Mouse (Mus musculus): ENCODE data around the gene Gm21987. TPM values are rescaled to one million over a fixed set of nuclear protein-coding genes. Genes with fewer than 3 reads are reported as not detected.

Gene Gm21987
- polyA plus RNA-seq, 1 experiment from 2014 or later: 0.53 TPM

- H3K27ac ChIP-seq: no peak overlapping the region
- H3K4me3 ChIP-seq (replicated peaks): no peak overlapping the region
- WGBS: 85% methylated on average over 10 of the region's 10 CpGs
- H3K36me3 ChIP-seq: no peaks in the 10 kb centered on the region
- 0 out of 2 replicates have a peak overlapping the region, but pooled peaks have one; percentile 15 for H3K4me2 ChIP-seq (replicated peaks)
- no peaks in the 10 kb centered on the region for H3K9me3 ChIP-seq
- H3K4me1 ChIP-seq (replicated peaks): peaks cover 10% of the 10 kb centered on the region; the same call in 1 of the 2 replicates
- ATAC-seq: no peak
- H3K9ac ChIP-seq: no peak overlapping the region
- no peaks in the 10 kb centered on the region for H3K27me3 ChIP-seq (replicated peaks)
Observed at GRCm38 (mm10) chr16:38365390-38365789, 18.6 kb downstream of the Gm21987 start.

DNA sequence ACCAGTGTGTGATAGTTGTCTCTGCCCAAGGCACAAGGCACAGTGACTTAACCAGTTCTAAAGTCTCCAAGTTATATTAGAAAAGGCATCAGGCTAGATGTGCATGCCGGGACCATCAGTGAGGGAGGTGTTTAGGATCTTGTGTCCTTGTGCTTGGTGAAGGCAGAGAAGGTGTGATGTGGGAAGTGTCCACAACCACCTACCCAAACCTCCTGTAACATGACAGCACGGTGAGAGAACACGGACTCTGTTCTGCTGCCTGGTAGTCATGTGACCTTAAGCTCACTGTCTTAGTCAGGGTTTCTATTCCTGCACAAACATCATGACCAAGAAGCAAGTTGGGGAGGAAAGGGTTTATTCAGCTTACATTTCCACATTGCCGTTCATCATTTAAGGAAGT lies 19.4 kb downstream of the Gm21987 start:
- no peaks in the 10 kb centered on the region for H3K36me3 ChIP-seq
- H3K4me3 ChIP-seq (replicated peaks): no peak overlapping the region
- no peaks in the 10 kb centered on the region for H3K9me3 ChIP-seq
- ATAC-seq: no peak
- H3K27me3 ChIP-seq (replicated peaks): no peaks in the 10 kb centered on the region
- no peak overlapping the region for H3K4me2 ChIP-seq (replicated peaks)
- H3K27ac ChIP-seq: no peak overlapping the region
- H3K9ac ChIP-seq: no peak overlapping the region
- H3K4me1 ChIP-seq (replicated peaks): peaks cover 10% of the 10 kb centered on the region; the same call in 1 of the 2 replicates
- WGBS: 81% methylated on average over 4 of the region's 4 CpGs

GRCm38 (mm10) chr16:38368336-38368735 lies 21.5 kb downstream of the Gm21987 start:
- Histone ChIP-seq H3K9me3 (no peaks in the 10 kb centered on the region), H3K4me3 (replicated peaks) (no peak overlapping the region), H3K9ac (no peak overlapping the region), H3K4me1 (replicated peaks) (no peaks in the 10 kb centered on the region), H3K4me2 (replicated peaks) (no peak overlapping the region), H3K36me3 (no peaks in the 10 kb centered on the region), H3K27me3 (replicated peaks) (no peaks in the 10 kb centered on the region), H3K27ac (no peak overlapping the region)
- 56% methylated on average over 10 of the region's 10 CpGs for WGBS
- no peak for ATAC-seq

DNA sequence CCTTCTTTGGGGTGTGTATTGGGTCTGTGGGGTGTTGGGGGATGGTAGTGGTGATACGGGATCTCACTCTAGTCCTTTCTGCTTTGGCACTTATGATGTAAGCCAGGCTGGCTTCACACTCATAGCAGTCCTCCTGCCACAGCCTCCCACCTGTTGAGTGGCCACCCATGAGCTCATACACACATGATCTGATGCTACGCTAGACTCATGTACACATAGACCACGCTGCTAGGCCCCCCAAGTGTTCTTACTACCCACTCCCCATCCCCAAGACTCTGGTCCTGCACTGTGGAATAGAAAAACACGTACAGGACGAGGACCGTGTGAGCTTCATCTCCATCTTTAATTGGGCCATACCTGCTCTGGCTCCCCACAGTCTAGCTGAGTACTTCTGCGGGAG lies 22.2 kb downstream of the Gm21987 start:
- WGBS: 85% methylated on average over 7 of the region's 7 CpGs
- Histone ChIP-seq H3K36me3 (no peaks in the 10 kb centered on the region), H3K4me3 (replicated peaks) (no peak overlapping the region), H3K27ac (no peak overlapping the region), H3K4me1 (replicated peaks) (no peaks in the 10 kb centered on the region), H3K9me3 (no peaks in the 10 kb centered on the region), H3K9ac (no peak overlapping the region), H3K4me2 (replicated peaks) (no peak overlapping the region), H3K27me3 (replicated peaks) (no peaks in the 10 kb centered on the region)
- no peak for ATAC-seq

GRCm38 (mm10) chr16:38369431-38369830 lies 22.6 kb downstream of the Gm21987 start:
- Histone ChIP-seq H3K27me3 (replicated peaks) (no peaks in the 10 kb centered on the region), H3K36me3 (no peaks in the 10 kb centered on the region), H3K4me3 (replicated peaks) (no peak overlapping the region), H3K4me1 (replicated peaks) (no peaks in the 10 kb centered on the region), H3K9me3 (no peaks in the 10 kb centered on the region), H3K9ac (no peak overlapping the region), H3K4me2 (replicated peaks) (no peak overlapping the region), H3K27ac (no peak overlapping the region)
- no peak for ATAC-seq
- WGBS: 87% methylated on average over 8 of the region's 8 CpGs

DNA sequence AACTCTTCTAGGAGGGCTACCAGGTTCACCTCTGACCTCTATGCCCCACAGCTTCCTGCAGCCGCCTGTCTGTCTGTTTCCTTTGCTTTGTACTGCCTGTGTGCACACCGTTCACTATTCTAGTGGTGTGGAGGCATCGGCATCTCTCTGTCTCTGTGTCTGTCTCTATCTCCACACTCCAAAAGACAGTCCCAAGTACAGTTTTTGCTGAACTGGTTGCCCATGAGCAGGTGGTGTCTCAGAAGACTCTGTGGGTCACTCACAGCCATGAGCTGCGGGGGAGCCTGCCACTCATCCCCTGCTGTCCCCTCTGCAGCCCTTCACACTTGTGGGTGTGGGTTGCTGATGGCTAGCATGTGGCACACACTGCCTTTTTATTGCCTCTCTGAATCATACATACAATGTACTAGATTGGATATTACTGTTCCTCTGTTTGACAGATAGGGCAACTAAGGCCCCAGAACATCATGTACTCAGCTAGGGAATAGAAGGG lies 23.2 kb downstream of the Gm21987 start:
- no peak overlapping the region for H3K27ac ChIP-seq
- H3K9ac ChIP-seq: no peak overlapping the region
- H3K4me2 ChIP-seq (replicated peaks): no peak overlapping the region
- WGBS: 78% methylated on average over 4 of the region's 4 CpGs
- H3K4me3 ChIP-seq (replicated peaks): no peak overlapping the region
- no peaks in the 10 kb centered on the region for H3K36me3 ChIP-seq
- ATAC-seq: no peak
- no peaks in the 10 kb centered on the region for H3K27me3 ChIP-seq (replicated peaks)
- no peaks in the 10 kb centered on the region for H3K4me1 ChIP-seq (replicated peaks)
- no peaks in the 10 kb centered on the region for H3K9me3 ChIP-seq

DNA sequence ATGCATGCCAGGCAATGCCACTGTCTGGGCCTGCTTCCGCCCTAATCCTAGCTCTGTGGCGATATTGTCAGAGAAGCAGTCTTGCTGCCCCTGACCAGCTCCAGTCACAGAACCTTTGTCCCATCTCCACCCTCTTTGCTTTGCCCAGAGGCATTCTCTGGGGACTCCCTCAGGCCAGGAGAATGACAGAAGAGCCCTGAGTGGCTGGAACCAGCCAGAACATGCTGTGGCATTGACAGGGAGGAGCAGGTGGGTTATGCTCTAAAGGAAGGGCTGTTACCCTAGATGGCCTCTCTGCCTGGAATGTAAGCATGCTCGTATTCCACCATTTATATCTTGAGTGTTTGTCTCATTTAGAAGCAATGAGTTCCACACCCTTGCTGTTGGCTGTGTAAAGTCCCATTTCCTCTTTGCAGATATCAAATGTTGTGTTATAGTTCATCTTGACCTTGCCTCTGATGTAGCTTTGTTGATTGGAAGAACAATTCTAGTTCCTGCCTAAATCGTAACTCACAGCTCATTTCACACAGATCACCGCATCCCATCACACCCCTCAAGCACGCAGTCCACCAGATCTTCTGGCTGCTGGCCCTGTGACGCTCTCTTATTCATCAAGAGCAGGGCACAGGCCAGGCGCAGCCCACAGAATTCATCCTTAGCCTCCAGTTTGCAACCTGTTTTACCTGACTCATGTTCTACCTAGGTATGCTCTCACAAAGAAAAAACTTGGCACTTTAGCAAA lies 24.0 kb downstream of the Gm21987 start:
- H3K9me3 ChIP-seq: no peaks in the 10 kb centered on the region
- H3K4me3 ChIP-seq (replicated peaks): no peak overlapping the region
- H3K27me3 ChIP-seq (replicated peaks): no peaks in the 10 kb centered on the region
- H3K9ac ChIP-seq: no peak overlapping the region
- no peak for ATAC-seq
- no peak overlapping the region for H3K27ac ChIP-seq
- H3K4me1 ChIP-seq (replicated peaks): no peaks in the 10 kb centered on the region
- H3K4me2 ChIP-seq (replicated peaks): no peak overlapping the region
- WGBS: 79% methylated on average over 8 of the region's 8 CpGs
- no peaks in the 10 kb centered on the region for H3K36me3 ChIP-seq

- Histone ChIP-seq H3K4me1 (replicated peaks) (0 out of 2 replicates have a peak, but pooled peaks cover 4% of the 10 kb centered on the region), H3K9ac (no peak overlapping the region), H3K27ac (no peak overlapping the region), H3K4me2 (replicated peaks) (no peak overlapping the region), H3K36me3 (no peaks in the 10 kb centered on the region), H3K9me3 (no peaks in the 10 kb centered on the region), H3K4me3 (replicated peaks) (no peak overlapping the region), H3K27me3 (replicated peaks) (no peaks in the 10 kb centered on the region)
- ATAC-seq: peak; percentile 65; the same call in 1 of the 2 replicates
- 90% methylated on average over 15 of the region's 15 CpGs for WGBS
Observed at GRCm38 (mm10) chr16:38371705-38372296, 25.0 kb downstream of the Gm21987 start.

DNA sequence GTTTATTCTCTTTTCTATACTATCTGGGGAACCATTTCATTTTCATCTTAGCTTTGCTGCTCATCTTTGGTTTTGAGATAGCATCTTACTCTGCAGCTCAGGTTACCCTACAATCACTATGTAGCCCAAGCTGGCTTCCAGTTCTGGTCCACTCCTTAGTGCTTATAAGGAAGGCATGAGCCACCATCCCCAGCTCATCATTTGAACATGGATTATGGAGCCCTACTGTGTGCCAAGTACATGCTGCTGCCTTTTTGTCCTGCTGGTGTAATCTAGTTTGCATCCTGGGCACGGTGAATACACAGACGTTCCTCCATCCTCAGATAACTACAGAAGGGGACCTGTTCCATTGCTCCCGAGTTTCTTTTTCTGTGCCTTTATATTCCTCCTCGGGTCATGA lies 26.0 kb downstream of the Gm21987 start:
- Histone ChIP-seq H3K36me3 (no peaks in the 10 kb centered on the region), H3K27ac (no peak overlapping the region), H3K4me2 (replicated peaks) (no peak overlapping the region), H3K9ac (no peak overlapping the region), H3K4me3 (replicated peaks) (no peak overlapping the region), H3K4me1 (replicated peaks) (0 out of 2 replicates have a peak, but pooled peaks cover 7% of the 10 kb centered on the region), H3K27me3 (replicated peaks) (no peaks in the 10 kb centered on the region), H3K9me3 (no peaks in the 10 kb centered on the region)
- ATAC-seq: no peak
- 85% methylated on average over 4 of the region's 4 CpGs for WGBS

GRCm38 (mm10) chr16:38373439-38373838 lies 26.6 kb downstream of the Gm21987 start:
- no peak overlapping the region for H3K4me3 ChIP-seq (replicated peaks)
- WGBS: 80% methylated on average over 10 of the region's 10 CpGs
- 0 out of 2 replicates have a peak, but pooled peaks cover 7% of the 10 kb centered on the region for H3K4me1 ChIP-seq (replicated peaks)
- no peaks in the 10 kb centered on the region for H3K9me3 ChIP-seq
- H3K36me3 ChIP-seq: no peaks in the 10 kb centered on the region
- no peak for ATAC-seq
- H3K9ac ChIP-seq: no peak overlapping the region
- no peaks in the 10 kb centered on the region for H3K27me3 ChIP-seq (replicated peaks)
- H3K4me2 ChIP-seq (replicated peaks): no peak overlapping the region
- H3K27ac ChIP-seq: no peak overlapping the region

GRCm38 (mm10) chr16:38373941-38374340 lies 27.1 kb downstream of the Gm21987 start:
- Histone ChIP-seq H3K9ac (no peak overlapping the region), H3K36me3 (no peaks in the 10 kb centered on the region), H3K27ac (no peak overlapping the region), H3K4me1 (replicated peaks) (0 out of 2 replicates have a peak, but pooled peaks cover 7% of the 10 kb centered on the region), H3K4me2 (replicated peaks) (no peak overlapping the region), H3K4me3 (replicated peaks) (no peak overlapping the region), H3K27me3 (replicated peaks) (no peaks in the 10 kb centered on the region), H3K9me3 (no peaks in the 10 kb centered on the region)
- 84% methylated on average over 16 of the region's 16 CpGs for WGBS
- no peak for ATAC-seq

- Histone ChIP-seq H3K4me3 (replicated peaks) (no peak overlapping the region), H3K27me3 (replicated peaks) (no peaks in the 10 kb centered on the region), H3K4me2 (replicated peaks) (no peak overlapping the region), H3K4me1 (replicated peaks) (0 out of 2 replicates have a peak, but pooled peaks cover 9% of the 10 kb centered on the region), H3K9me3 (no peaks in the 10 kb centered on the region), H3K27ac (no peak overlapping the region), H3K9ac (no peak overlapping the region), H3K36me3 (no peaks in the 10 kb centered on the region)
- 83% methylated on average over 10 of the region's 10 CpGs for WGBS
- no peak for ATAC-seq
Observed at GRCm38 (mm10) chr16:38374379-38375140, 27.7 kb downstream of the Gm21987 start.

Measured in intestine, embryonic 15.5 days (tissue).